Mouse (Mus musculus) cortical plate, adult 2 months (tissue): ENCODE results near the gene Akt1. TPM values are rescaled to one million over a fixed set of nuclear protein-coding genes. Genes with fewer than 3 reads are reported as not detected.
A peak's percentile ranks its signal among the peaks of the same experiment; 100 is the strongest.

ENCODE experiments used
- H3K27ac ChIP-seq: fragments of 200-500 bp; 2 replicates; pipeline ENCODE4 v1.5.1; 2012; ENCODE audit warnings: low read length, control low read depth, inconsistent platforms; ENCODE audit not compliant: insufficient read depth
- H3K4me1 ChIP-seq: fragments of 200-500 bp; 2 replicates; pipeline ENCODE4 v1.6.1; 2011; ENCODE audit warnings: low read length; ENCODE audit not compliant: control insufficient read depth, insufficient read depth
- H3K4me3 ChIP-seq: fragments of 200-500 bp; 2 replicates; pipeline ENCODE4 v1.5.1; 2011; ENCODE audit warnings: mild to moderate bottlenecking, low read length, control low read depth; ENCODE audit not compliant: insufficient read depth
- CTCF ChIP-seq: fragments of 200-500 bp; IDR thresholded peaks from 2 replicates; pipeline ENCODE4 v1.5.1; 2011; ENCODE audit warnings: mild to moderate bottlenecking, control low read depth, low read length; ENCODE audit not compliant: insufficient read depth; ENCODE audit errors: extremely low read depth
- POLR2A ChIP-seq: fragments of 200-500 bp; IDR thresholded peaks from 2 replicates; pipeline ENCODE4 v1.6.1; 2011; ENCODE audit warnings: mild to moderate bottlenecking, low read length, control low read depth; ENCODE audit not compliant: insufficient read depth; ENCODE audit errors: extremely low read depth
- polyA plus RNA-seq: library from polyadenylated mRNA; depleted of rRNA; stranded (reverse); fragments of >200 nt; gene quantifications from 2 replicates; pipeline ENCODE4 v1.2.3, GENCODE M21; 2012; rRNA removed

The Akt1 gene
- polyA plus RNA-seq, 1 experiment: 168 TPM

DNA sequence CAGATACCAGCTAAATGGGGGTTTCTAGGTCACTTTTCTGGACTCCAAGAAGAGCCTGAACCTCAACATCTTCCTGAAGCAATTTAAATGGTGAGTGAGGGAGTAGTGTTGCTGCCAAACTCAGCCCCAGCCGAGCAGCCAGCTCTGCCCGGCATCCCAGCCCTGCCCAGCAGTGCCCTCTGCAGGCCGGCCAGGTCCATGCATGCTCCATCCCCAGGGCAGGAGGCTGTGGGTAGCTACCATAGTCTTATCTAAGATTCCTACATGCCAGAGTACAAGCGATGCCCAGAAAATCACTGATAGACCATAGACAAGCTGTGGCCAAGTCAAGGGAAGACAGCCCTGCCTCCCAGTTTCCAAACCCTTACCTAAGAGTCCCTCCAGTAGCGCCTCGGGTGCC lies 68.9 kb downstream of the Akt1 start:
- no peak overlapping the region for H3K27ac ChIP-seq
- no peak for TF ChIP-seq POLR2A
- peak; percentile 93 for TF ChIP-seq CTCF

DNA sequence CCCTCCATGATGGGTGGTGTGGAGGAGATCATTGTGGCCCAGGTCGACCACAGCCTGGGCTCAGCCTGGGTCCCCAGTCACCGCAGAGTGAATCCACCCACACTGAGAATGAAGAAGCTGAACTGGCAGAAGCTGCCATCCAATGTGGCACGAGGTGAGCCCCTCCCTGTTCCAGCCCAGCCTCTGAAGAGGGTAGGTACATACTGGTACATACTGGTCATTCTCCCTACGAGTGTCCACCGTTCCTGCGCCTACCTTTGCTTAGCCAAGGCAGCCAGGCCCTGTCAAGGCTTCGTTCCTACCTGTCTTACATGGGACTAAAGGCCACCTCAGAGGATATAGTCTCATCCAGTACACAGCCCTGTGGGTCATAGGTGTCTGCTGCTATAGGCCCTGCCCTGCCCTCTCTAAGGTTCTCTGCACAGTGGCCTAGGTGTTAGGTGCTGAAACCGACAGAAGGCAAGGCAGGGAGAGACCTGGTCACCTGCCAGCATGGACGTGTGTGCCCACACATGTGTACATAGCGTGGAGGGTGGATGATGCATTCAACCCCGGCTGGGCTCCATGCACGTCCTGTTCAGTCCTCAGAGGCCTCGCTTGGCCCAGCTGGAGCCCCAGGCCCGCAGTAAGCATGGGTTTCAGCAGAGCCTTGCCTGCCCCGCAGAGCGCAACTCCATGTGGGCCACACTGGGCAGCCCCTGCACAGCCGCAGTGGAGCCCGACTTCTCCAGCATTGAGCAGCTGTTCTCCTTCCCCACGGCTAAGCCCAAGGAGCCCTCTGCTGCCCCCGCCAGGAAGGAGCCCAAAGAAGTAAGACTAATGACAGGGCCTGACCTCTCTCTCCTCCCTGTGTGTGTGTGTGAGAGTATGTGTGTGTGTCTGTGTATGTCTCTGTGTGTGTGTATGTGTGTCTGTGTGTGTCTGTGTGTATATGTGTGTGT lies 69.7 kb downstream of the Akt1 start:
- TF ChIP-seq POLR2A: no peak
- TF ChIP-seq CTCF: peak; percentile 45
- no peak overlapping the region for H3K27ac ChIP-seq
- H3K4me3 ChIP-seq: no peak overlapping the region
- no peaks in the 10 kb centered on the region for H3K4me1 ChIP-seq

More for the DNA sequence above, 68.9 kb downstream of the Akt1 start:
- Histone ChIP-seq H3K4me1 (no peaks in the 10 kb centered on the region), H3K4me3 (no peak overlapping the region)

DNA sequence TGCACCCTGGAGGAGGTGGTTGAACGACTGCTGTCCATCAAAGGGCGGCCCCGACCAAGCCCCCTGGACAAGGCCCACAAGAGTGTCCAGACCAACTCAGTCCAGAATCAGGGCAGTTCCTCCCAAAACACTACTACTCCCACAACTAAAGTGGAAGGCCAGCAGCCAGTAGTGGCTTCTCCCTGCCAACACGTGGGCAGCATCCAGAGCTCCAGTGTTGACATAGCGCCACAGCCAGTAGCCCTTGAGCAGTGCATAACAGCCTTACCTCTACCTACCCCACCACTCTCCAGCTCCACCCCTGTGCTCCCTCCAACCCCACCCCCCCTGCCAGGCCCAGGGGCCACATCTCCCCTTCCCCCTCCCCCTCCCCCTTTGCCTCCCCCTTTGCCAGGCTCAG lies 70.7 kb downstream of the Akt1 start:
- Histone ChIP-seq H3K27ac (no peak overlapping the region), H3K4me1 (no peaks in the 10 kb centered on the region), H3K4me3 (no peak overlapping the region)
- TF ChIP-seq POLR2A: no peak
- TF ChIP-seq CTCF: no peak

Other genes with a start within 250 kb of the Akt1 start
- gene A530016L24Rik, start 185.4 kb downstream of the Akt1 start, polyA plus RNA-seq: 0.06 TPM in 1 of 2 replicates, not detected in the other
- 140 and 145 TPM in 2 replicates for gene Tmem179, start 158.1 kb downstream of the Akt1 start, polyA plus RNA-seq
- 104 and 122 TPM in 2 replicates for gene Inf2, start 86.1 kb downstream of the Akt1 start, polyA plus RNA-seq
- 38.0 and 44.6 TPM in 2 replicates for gene Adssl1, start 54.8 kb downstream of the Akt1 start, polyA plus RNA-seq
- 25.6 and 29.3 TPM in 2 replicates for gene Siva1, start 30.2 kb downstream of the Akt1 start, polyA plus RNA-seq
- 1.3 and 1.7 TPM in 2 replicates for gene Zbtb42, start 3.9 kb upstream of the Akt1 start, polyA plus RNA-seq
- gene Cep170b, start 45.6 kb upstream of the Akt1 start, polyA plus RNA-seq: 129 and 131 TPM in 2 replicates
- 16.3 and 18.9 TPM in 2 replicates for gene Pld4, start 85.8 kb upstream of the Akt1 start, polyA plus RNA-seq
- 1.1 and 1.7 TPM in 2 replicates for gene Ahnak2, start 127.8 kb upstream of the Akt1 start, polyA plus RNA-seq
- 12.6 and 13.3 TPM in 2 replicates for gene Clba1, start 134.1 kb upstream of the Akt1 start, polyA plus RNA-seq
- gene Cdca4, start 154.5 kb upstream of the Akt1 start, polyA plus RNA-seq: 10.6 and 11.0 TPM in 2 replicates
- gene Gpr132, start 193.3 kb upstream of the Akt1 start, polyA plus RNA-seq: 0.04 TPM in 1 of 2 replicates, not detected in the other